Mouse (Mus musculus) limb, embryonic 14.5 days (tissue): ENCODE results near the gene Phc2. TPM values are rescaled to one million over a fixed set of nuclear protein-coding genes. Genes with fewer than 3 reads are reported as not detected.

Experiments
- ATAC-seq: fragments of 200-750 bp; cut with Nextera tagmentation; 2 replicates; pipeline ENCODE4 v1.8.0; 2017; ENCODE audit warnings: low read depth, moderate number of reproducible peaks, moderate TSS enrichment; ENCODE audit not compliant: low FRiP score
- DNase-seq: peaks from one replicate; pipeline ENCODE4 v3.0.0-alpha.2; 2015; ENCODE audit warnings: low spot score
- H3K27ac ChIP-seq: fragments of 300-500 bp; sonication (generic); replicated peaks from 2 replicates; pipeline ENCODE4 v1.5.1; 2014; ENCODE audit warnings: low read depth, mild to moderate bottlenecking, low read length, moderate library complexity, mixed read lengths
- H3K27me3 ChIP-seq: fragments of 300-500 bp; sonication (generic); 2 replicates; pipeline ENCODE4 v1.6.1; 2014; ENCODE audit warnings: low read length, mixed read lengths; ENCODE audit not compliant: control insufficient read depth, insufficient read depth
- H3K36me3 ChIP-seq: fragments of 300-500 bp; sonication (generic); 2 replicates; pipeline ENCODE4 v1.6.1; 2014; ENCODE audit warnings: mild to moderate bottlenecking, low read length, moderate library complexity, mixed read lengths; ENCODE audit not compliant: control insufficient read depth, insufficient read depth
- H3K4me1 ChIP-seq: fragments of 300-500 bp; sonication (generic); 2 replicates; pipeline ENCODE4 v1.6.1; 2014; ENCODE audit warnings: antibody characterized with exemption, low read length, mixed read lengths; ENCODE audit not compliant: control insufficient read depth, insufficient read depth
- H3K4me2 ChIP-seq: fragments of 300-500 bp; sonication (generic); replicated peaks from 2 replicates; pipeline ENCODE4 v1.6.1; 2014; ENCODE audit warnings: low read depth, mild to moderate bottlenecking, low read length, moderate library complexity; ENCODE audit not compliant: severe bottlenecking
- H3K4me3 ChIP-seq: fragments of 300-500 bp; sonication (generic); replicated peaks from 2 replicates; pipeline ENCODE4 v1.5.1; 2014; ENCODE audit warnings: low read length
- H3K9ac ChIP-seq: fragments of 300-500 bp; sonication (generic); 2 replicates; pipeline ENCODE4 v1.6.1; 2014; ENCODE audit warnings: mild to moderate bottlenecking, low read depth, low read length, moderate library complexity; ENCODE audit not compliant: severe bottlenecking
- H3K9me3 ChIP-seq: fragments of 300-500 bp; sonication (generic); 2 replicates; pipeline ENCODE4 v1.6.1; 2016; ENCODE audit warnings: low read length; ENCODE audit not compliant: control insufficient read depth
- POLR2A ChIP-seq: fragments of 200-500 bp; IDR thresholded peaks from 2 replicates; pipeline ENCODE4 v1.8.0; 2012; ENCODE audit warnings: inconsistent platforms, mild to moderate bottlenecking, moderate library complexity, borderline replicate concordance; ENCODE audit not compliant: insufficient read depth, insufficient read length; ENCODE audit errors: extremely low read depth
- WGBS: fragments of 180-500 bp; shearing (Covaris S2); extraction: QIAGEN DNeasy Blood & Tissue Kit; methylation state at CpG from one replicate; pipeline ENCODE4 v1.1.7; 2014; 5-methylcytosine and 5-hydroxymethylcytosine counted together
- polyA plus RNA-seq, 2 experiments: library from polyadenylated mRNA; depleted of rRNA in 1 of 2; stranded (reverse) in 1 of 2; unstranded in 1 of 2; fragments of >200 nt; fragmentation: Nextera tagmentation in 1 of 2; extraction: Ambion mirVana in 1 of 2; gene quantifications; 2 replicates each; pipeline versions ENCODE4 v1.2.1 to v1.2.3; 2012 to 2014

Phc2 gene
- polyA plus RNA-seq, 2 experiments, result 69.8 to 103 TPM

GRCm38 (mm10) chr4:128635894-128636585, 18.5 kb upstream of the Phc2 start:
- no peaks in the 10 kb centered on the region for H3K9me3 ChIP-seq
- no peak for TF ChIP-seq POLR2A
- no peak overlapping the region for H3K9ac ChIP-seq
- peak; percentile 62 for ATAC-seq
- H3K36me3 ChIP-seq, result no peaks in the 10 kb centered on the region
- DNase-seq, result peak; percentile 36
- H3K4me2 ChIP-seq, result 0 out of 2 replicates have a peak overlapping the region, but pooled peaks have one; percentile 3
- H3K27me3 ChIP-seq, result no peaks in the 10 kb centered on the region
- WGBS, result 26% methylated on average over 10 of the region's 10 CpGs
- no peak overlapping the region; the same call in none of the 2 replicates for H3K27ac ChIP-seq
- no peak overlapping the region for H3K4me3 ChIP-seq
- peaks cover 29% of the 10 kb centered on the region for H3K4me1 ChIP-seq

DNA sequence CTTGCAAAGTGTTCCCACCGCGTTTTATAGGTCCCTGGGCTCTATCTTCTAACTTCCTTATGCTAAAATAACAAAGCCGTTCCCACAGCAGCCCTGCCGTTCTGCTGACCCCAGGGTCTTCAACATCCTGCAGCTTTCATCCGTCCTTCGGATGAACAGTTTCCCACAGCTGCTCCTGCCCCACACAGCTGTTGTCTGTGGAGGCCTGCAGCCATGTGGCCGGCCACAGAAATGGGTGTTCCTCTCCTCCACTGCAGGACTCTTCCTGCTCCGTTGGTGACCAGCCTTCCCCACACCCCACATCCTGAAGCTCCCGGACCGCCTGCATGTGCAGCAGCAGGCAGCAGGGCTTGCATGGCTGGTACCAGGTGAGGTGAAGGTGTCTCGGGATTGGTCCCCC, 17.3 kb upstream of the Phc2 start:
- Histone ChIP-seq H3K4me1 (peaks cover 32% of the 10 kb centered on the region), H3K27ac (no peak overlapping the region)

DNA sequence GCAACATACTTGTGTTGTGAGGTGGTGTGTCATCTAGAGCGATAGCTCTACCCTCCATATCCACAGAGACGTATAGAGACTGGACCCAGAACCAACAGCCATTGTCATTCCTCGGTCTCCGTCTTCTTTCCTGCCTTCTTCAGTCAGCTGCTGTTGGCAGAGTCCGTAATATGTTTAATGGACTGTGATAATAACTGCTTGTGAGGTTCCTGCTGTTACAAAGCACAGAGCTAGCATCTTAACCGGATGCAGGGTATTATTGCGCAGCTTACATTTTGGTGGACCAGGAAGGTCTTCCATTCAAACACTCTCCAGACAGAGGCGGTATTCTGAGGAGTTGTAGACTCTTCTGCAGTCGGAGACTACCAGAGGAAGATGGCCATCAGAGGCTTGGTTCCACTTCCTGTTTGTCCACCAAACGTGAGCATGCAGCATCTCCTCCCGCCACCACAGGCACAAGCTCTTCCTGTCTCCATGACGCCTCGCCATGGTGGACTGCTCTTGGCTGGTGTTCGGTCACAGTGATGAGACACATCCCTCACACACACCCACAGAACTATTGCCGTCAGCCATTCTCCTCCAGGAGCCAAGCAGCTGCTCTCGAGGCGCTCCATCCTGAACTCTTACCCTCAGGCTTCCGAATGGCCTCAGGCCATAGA, 16.1 kb upstream of the Phc2 start:
- Histone ChIP-seq H3K4me1 (peaks cover 32% of the 10 kb centered on the region), H3K4me3 (no peak overlapping the region), H3K27me3 (no peaks in the 10 kb centered on the region), H3K36me3 (no peaks in the 10 kb centered on the region), H3K9me3 (no peaks in the 10 kb centered on the region), H3K27ac (no peak overlapping the region), H3K9ac (no peak overlapping the region), H3K4me2 (no peak overlapping the region)
- DNase-seq (no peak), ATAC-seq (no peak)
- TF ChIP-seq POLR2A, result no peak
- WGBS, result 80% methylated on average over 18 of the region's 18 CpGs

More for the DNA sequence above, 17.3 kb upstream of the Phc2 start:
- H3K9ac ChIP-seq, result no peak overlapping the region
- ATAC-seq (peak; percentile 64; the same call in 1 of the 2 replicates), DNase-seq (peak; percentile 44)
- no peaks in the 10 kb centered on the region for H3K9me3 ChIP-seq
- no peaks in the 10 kb centered on the region for H3K27me3 ChIP-seq
- WGBS, result 19% methylated on average over 11 of the region's 11 CpGs
- H3K4me3 ChIP-seq, result no peak overlapping the region
- TF ChIP-seq POLR2A, result no peak
- no peaks in the 10 kb centered on the region for H3K36me3 ChIP-seq
- H3K4me2 ChIP-seq, result no peak overlapping the region

DNA sequence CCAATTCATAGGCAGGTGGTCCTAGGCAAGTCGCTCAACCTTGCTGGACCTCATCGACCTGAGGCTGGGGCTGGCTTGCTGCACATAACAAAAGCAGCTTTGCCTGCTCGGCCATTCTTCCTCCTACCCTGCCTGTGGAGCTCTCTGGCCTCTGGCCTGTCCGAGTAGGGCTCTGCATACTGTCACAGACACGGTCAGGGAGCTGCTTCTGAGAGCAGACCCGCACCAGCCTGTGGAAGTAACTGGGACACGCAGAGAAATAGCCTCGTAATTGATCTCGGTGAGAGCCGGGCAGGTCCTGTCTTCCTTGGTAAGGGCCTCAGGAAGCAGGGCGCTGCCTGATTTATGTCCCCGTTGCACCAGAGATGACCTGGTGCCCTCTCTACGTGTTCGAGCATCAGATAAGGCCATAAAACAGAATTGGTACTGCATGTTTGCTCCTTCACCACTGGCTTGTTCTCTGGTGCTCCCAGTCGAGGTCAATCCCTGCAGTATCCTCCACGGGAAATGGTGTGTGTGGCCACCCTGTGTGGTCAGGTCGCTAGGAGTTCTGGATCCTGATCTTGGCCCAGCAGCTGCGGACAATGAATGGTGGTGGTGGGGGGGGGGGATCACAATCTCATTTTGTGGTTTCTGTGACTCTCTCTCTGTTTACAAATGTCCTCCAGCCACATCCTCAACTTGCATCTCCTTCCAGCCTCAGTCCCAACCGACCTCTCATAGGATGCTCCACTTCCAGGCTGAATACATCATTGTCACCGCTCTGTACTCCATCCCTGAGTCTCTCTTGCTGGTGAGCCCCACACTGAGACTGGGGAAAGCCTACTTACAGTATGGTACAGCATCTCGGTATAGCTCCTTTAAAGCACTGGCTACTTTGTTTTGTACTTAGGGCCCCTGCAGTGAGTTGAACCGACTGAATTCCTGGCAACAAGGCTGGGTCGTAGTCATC, 12.5 kb upstream of the Phc2 start:
- H3K4me2 ChIP-seq, result no peak overlapping the region
- DNase-seq (no peak), ATAC-seq (no peak)
- no peaks in the 10 kb centered on the region for H3K36me3 ChIP-seq
- H3K9me3 ChIP-seq, result no peaks in the 10 kb centered on the region
- H3K27me3 ChIP-seq, result no peaks in the 10 kb centered on the region
- TF ChIP-seq POLR2A, result no peak
- H3K27ac ChIP-seq, result no peak overlapping the region
- H3K4me1 ChIP-seq, result peaks cover 19% of the 10 kb centered on the region
- no peak overlapping the region for H3K9ac ChIP-seq
- WGBS, result 20% methylated on average over 23 of the region's 23 CpGs
- H3K4me3 ChIP-seq, result no peak overlapping the region

- Histone ChIP-seq H3K9ac (no peak overlapping the region), H3K36me3 (no peaks in the 10 kb centered on the region), H3K4me3 (no peak overlapping the region), H3K27me3 (no peaks in the 10 kb centered on the region), H3K27ac (no peak overlapping the region), H3K4me1 (peaks cover 13% of the 10 kb centered on the region), H3K4me2 (no peak overlapping the region), H3K9me3 (no peaks in the 10 kb centered on the region)
- ATAC-seq (no peak; the same call in 1 of the 2 replicates), DNase-seq (no peak)
- TF ChIP-seq POLR2A, result no peak
- WGBS, result 40% methylated on average over 6 of the region's 6 CpGs
Measured at GRCm38 (mm10) chr4:128645896-128646295, 8.6 kb upstream of the Phc2 start.
